Mouse (Mus musculus): ENCODE data around the gene Gabrr2.

- TF ChIP-seq CTCF (IDR thresholded peaks at IDR 0.05; ENCODE audit: low read depth, low read length) (no peak), POLR2A (IDR thresholded peaks at IDR 0.05; ENCODE audit: insufficient read depth, low read length) (no peak)
Measured at GRCm38 (mm10) chr4:33064986-33065385, 2.2 kb downstream of the Gabrr2 start.

All from ES-Bruce4 (cell line).